Mouse (Mus musculus): ENCODE data around the gene Snd1. TPM values are rescaled to one million over a fixed set of nuclear protein-coding genes. Genes with fewer than 3 reads are reported as not detected.
"Not testable (repeated sequence)": the region's sequence is repeated elsewhere in the genome, so short reads cannot be mapped to it uniquely, and the experiment has no call there.

Snd1 gene
- total RNA-seq, 4 experiments from 2014 or later: 101 to 116 (median 115) TPM

GRCm38 (mm10) chr6:28896762-28897320 is 421.9 kb downstream of the Snd1 start:
- no peak for DNase-seq (ENCODE audit: low spot score in 2 of 2)

- no peak for DNase-seq (ENCODE audit: low spot score in 2 of 2)
Observed at GRCm38 (mm10) chr6:28897326-28898085, 422.6 kb downstream of the Snd1 start.

- peak in 1 of 2 experiments; percentile 53 for DNase-seq (ENCODE audit: low spot score in 2 of 2)
Observed at GRCm38 (mm10) chr6:28898836-28899235, 423.9 kb downstream of the Snd1 start.

- DNase-seq (ENCODE audit: low spot score in 2 of 2): no peak
Observed at GRCm38 (mm10) chr6:28902573-28902972, 427.6 kb downstream of the Snd1 start.

GRCm38 (mm10) chr6:28904417-28904816 is 429.5 kb downstream of the Snd1 start:
- DNase-seq (ENCODE audit: low spot score in 2 of 2): no peak

GRCm38 (mm10) chr6:28905301-28905700 is 430.4 kb downstream of the Snd1 start:
- DNase-seq (ENCODE audit: low spot score in 2 of 2): no peak

GRCm38 (mm10) chr6:28909866-28910265 is 434.9 kb downstream of the Snd1 start:
- no peak for DNase-seq (ENCODE audit: low spot score in 2 of 2)

- no peak for DNase-seq (ENCODE audit: low spot score in 2 of 2)
Observed at GRCm38 (mm10) chr6:28914981-28915380, 440.0 kb downstream of the Snd1 start.

GRCm38 (mm10) chr6:28916630-28917029 is 441.7 kb downstream of the Snd1 start:
- DNase-seq (ENCODE audit: low spot score in 2 of 2): no peak

- no peak for DNase-seq (ENCODE audit: low spot score in 2 of 2)
Observed at GRCm38 (mm10) chr6:28919346-28919745, 444.4 kb downstream of the Snd1 start.

- no peak for DNase-seq (ENCODE audit: low spot score in 2 of 2)
Observed at GRCm38 (mm10) chr6:28922371-28922770, 447.4 kb downstream of the Snd1 start.

- DNase-seq (ENCODE audit: low spot score in 2 of 2): no peak
Observed at GRCm38 (mm10) chr6:28923091-28923824, 448.3 kb downstream of the Snd1 start.

- DNase-seq (ENCODE audit: low spot score in 2 of 2): no peak
Observed at GRCm38 (mm10) chr6:28923837-28924236, 448.9 kb downstream of the Snd1 start.

GRCm38 (mm10) chr6:28927987-28928386 is 453.0 kb downstream of the Snd1 start:
- DNase-seq (ENCODE audit: low spot score in 2 of 2): not testable (repeated sequence)

GRCm38 (mm10) chr6:28929169-28929803 is 454.3 kb downstream of the Snd1 start:
- DNase-seq (ENCODE audit: low spot score in 2 of 2): not testable (repeated sequence)

- DNase-seq (ENCODE audit: low spot score in 2 of 2): no peak
Observed at GRCm38 (mm10) chr6:28931234-28931633, 456.3 kb downstream of the Snd1 start.

- DNase-seq (ENCODE audit: low spot score in 2 of 2): no peak
Observed at GRCm38 (mm10) chr6:28931636-28932327, 456.8 kb downstream of the Snd1 start.

GRCm38 (mm10) chr6:28932328-28932937 is 457.5 kb downstream of the Snd1 start:
- no peak for DNase-seq (ENCODE audit: low spot score in 2 of 2)

GRCm38 (mm10) chr6:28935736-28936135 is 460.8 kb downstream of the Snd1 start:
- no peak for DNase-seq (ENCODE audit: low spot score in 2 of 2)

- DNase-seq (ENCODE audit: low spot score in 2 of 2): no peak
Observed at GRCm38 (mm10) chr6:28947254-28947653, 472.3 kb downstream of the Snd1 start.

GRCm38 (mm10) chr6:28949269-28949668 is 474.3 kb downstream of the Snd1 start:
- peak; percentile 27 to 74 for DNase-seq (ENCODE audit: low spot score in 2 of 2)
